Mouse (Mus musculus): ENCODE measurements around the gene Gins2.

Gins2 gene

GRCm38 (mm10) chr8:120569123-120569522, 20.0 kb downstream of the Gins2 start:
- in situ Hi-C loops (cut with MboI; ENCODE audit: unreplicated experiment in 2 of 2), result no loop called here

- in situ Hi-C loops (cut with MboI; ENCODE audit: unreplicated experiment in 2 of 2), result no loop called here
These were observed 20.8 kb downstream of the Gins2 start for GRCm38 (mm10) chr8:120568164-120568798.

GRCm38 (mm10) chr8:120567731-120568130, 21.4 kb downstream of the Gins2 start:
- in situ Hi-C loops (cut with MboI; ENCODE audit: unreplicated experiment in 2 of 2), result no loop called here

GRCm38 (mm10) chr8:120566681-120567080, 22.4 kb downstream of the Gins2 start:
- in situ Hi-C loops (cut with MboI; ENCODE audit: unreplicated experiment in 2 of 2), result no loop called here

GRCm38 (mm10) chr8:120565151-120565711, 23.9 kb downstream of the Gins2 start:
- in situ Hi-C loops (cut with MboI; ENCODE audit: unreplicated experiment in 2 of 2), result no loop called here

- in situ Hi-C loops (cut with MboI; ENCODE audit: unreplicated experiment in 2 of 2), result no loop called here
These were observed 25.0 kb downstream of the Gins2 start for GRCm38 (mm10) chr8:120563851-120564837.

GRCm38 (mm10) chr8:120563348-120563724, 25.8 kb downstream of the Gins2 start:
- in situ Hi-C loops (cut with MboI; ENCODE audit: unreplicated experiment in 2 of 2), result no loop called here

- in situ Hi-C loops (cut with MboI; ENCODE audit: unreplicated experiment in 2 of 2), result no loop called here
These were observed 26.3 kb downstream of the Gins2 start for GRCm38 (mm10) chr8:120562680-120563347.

GRCm38 (mm10) chr8:120561539-120562435, 27.3 kb downstream of the Gins2 start:
- in situ Hi-C loops (cut with MboI; ENCODE audit: unreplicated experiment in 2 of 2), result no loop called here

GRCm38 (mm10) chr8:120560535-120560934, 28.6 kb downstream of the Gins2 start:
- in situ Hi-C loops (cut with MboI; ENCODE audit: unreplicated experiment in 2 of 2), result no loop called here

- in situ Hi-C loops (cut with MboI; ENCODE audit: unreplicated experiment in 2 of 2), result no loop called here
These were observed 29.4 kb downstream of the Gins2 start for GRCm38 (mm10) chr8:120559654-120560053.

- in situ Hi-C loops (cut with MboI; ENCODE audit: unreplicated experiment in 2 of 2), result no loop called here
These were observed 30.9 kb downstream of the Gins2 start for GRCm38 (mm10) chr8:120558162-120558561.

GRCm38 (mm10) chr8:120557170-120557965, 31.7 kb downstream of the Gins2 start:
- in situ Hi-C loops (cut with MboI; ENCODE audit: unreplicated experiment in 2 of 2), result no loop called here

GRCm38 (mm10) chr8:120556198-120556892, 32.8 kb downstream of the Gins2 start:
- in situ Hi-C loops (cut with MboI; ENCODE audit: unreplicated experiment in 2 of 2), result no loop called here

- in situ Hi-C loops (cut with MboI; ENCODE audit: unreplicated experiment in 2 of 2), result no loop called here
These were observed 34.6 kb downstream of the Gins2 start for GRCm38 (mm10) chr8:120554466-120555039.

GRCm38 (mm10) chr8:120553441-120554123, 35.5 kb downstream of the Gins2 start:
- in situ Hi-C loops (cut with MboI; ENCODE audit: unreplicated experiment in 2 of 2), result no loop called here

GRCm38 (mm10) chr8:120552509-120552908, 36.6 kb downstream of the Gins2 start:
- in situ Hi-C loops (cut with MboI; ENCODE audit: unreplicated experiment in 2 of 2), result no loop called here

GRCm38 (mm10) chr8:120551677-120551980, 37.5 kb downstream of the Gins2 start:
- in situ Hi-C loops (cut with MboI; ENCODE audit: unreplicated experiment in 2 of 2), result no loop called here

Measured in v-Abl transformed pro-B cells (cell line).